Comparison of ENCODE assay signal across 8 mouse cellular contexts in genomic region chr11:112209414-112209813, GRCm38 (mm10).
DNase-seq lines count a peak whose midpoint lies in the region; ATAC-seq lines count a peak whose summit lies in the region.

No protein-coding gene starts in this region.

- no peaks in the 10 kb centered on the region for H3K4me1 ChIP-seq in kidney, embryonic 15.5 days
- peaks cover 17% of the 10 kb centered on the region; the same call in 1 of the 2 replicates for H3K4me1 ChIP-seq in limb, embryonic 10.5 days

- no peaks in the 10 kb centered on the region for H3K36me3 ChIP-seq in kidney, embryonic 15.5 days
- H3K36me3 ChIP-seq in limb, embryonic 10.5 days, result no peaks in the 10 kb centered on the region

- H3K27me3 ChIP-seq in kidney, embryonic 15.5 days, result no peaks in the 10 kb centered on the region
- no peaks in the 10 kb centered on the region for H3K27me3 ChIP-seq in limb, embryonic 10.5 days (ENCODE audit: low read depth, poor library complexity, severe bottlenecking)

- DNase-seq in kidney, adult 18-20 months, result peak; percentile 36
- peak; percentile 29 for DNase-seq in WW6 (ENCODE audit: low read depth, low spot score)
- DNase-seq in kidney, adult 8-10 months, result peak; percentile 12 to 44
- DNase-seq in limb, embryonic 10.5 days (ENCODE audit: low spot score), result peak; percentile 49
- DNase-seq in right cerebral cortex, postnatal 25 days, result peak; percentile 27
- DNase-seq in yolk sac, embryonic 10.5 days (ENCODE audit: low spot score), result no peak

- WGBS in kidney, embryonic 15.5 days, result 32% methylated on average over 4 of the region's 4 CpGs
- 30% methylated on average over 4 of the region's 4 CpGs for WGBS in limb, embryonic 10.5 days

- no peaks in the 10 kb centered on the region for H3K9me3 ChIP-seq in kidney, embryonic 15.5 days (replicated peaks)
- H3K9me3 ChIP-seq in limb, embryonic 10.5 days (replicated peaks), result no peaks in the 10 kb centered on the region

- no peak overlapping the region for H3K27ac ChIP-seq in kidney, embryonic 15.5 days
- H3K27ac ChIP-seq in limb, embryonic 10.5 days, result no peak overlapping the region

- no peak for ATAC-seq in kidney, embryonic 15.5 days (replicated peaks; ENCODE audit: low FRiP score)
- peak; percentile 71; the same call in 1 of the 2 replicates for ATAC-seq in common myeloid progenitor, adult 5-6 weeks (replicated peaks; ENCODE audit: low read depth, poor library complexity, severe bottlenecking)

- no peak overlapping the region for H3K9ac ChIP-seq in kidney, embryonic 15.5 days

- H3K4me2 ChIP-seq in kidney, embryonic 15.5 days, result no peak overlapping the region

- no peak overlapping the region for H3K4me3 ChIP-seq in kidney, embryonic 15.5 days (replicated peaks)
- H3K4me3 ChIP-seq in limb, embryonic 10.5 days, result no peak overlapping the region
